Comparison of ENCODE assay signal across 8 mouse cellular contexts in genomic region chr17:53688321-53688720, GRCm38 (mm10). TPM values are rescaled to one million over a fixed set of nuclear protein-coding genes. Genes with fewer than 3 reads are reported as not detected.
DNase-seq lines count a peak whose midpoint lies in the region; ATAC-seq and TF ChIP-seq lines count a peak whose summit lies in the region.

No protein-coding gene starts in this region.

- DNase-seq in heart, embryonic 10.5 days (ENCODE audit: low spot score), result no peak
- no peak for DNase-seq in heart, postnatal 4 days
- no peak for DNase-seq in liver, embryonic 13.5 days
- no peak for DNase-seq in right cerebral cortex, postnatal 10 days (ENCODE audit: low spot score in 2 of 2)
- DNase-seq in cerebellum, adult 2 months, result no peak
- no peak for DNase-seq in retina, postnatal 1 day

- TF ChIP-seq POLR2A in cerebellum, adult 2 months (IDR thresholded peaks at IDR 0.05; ENCODE audit: borderline replicate concordance, insufficient read depth, low read length), result no peak

- no peak for ATAC-seq in forebrain, embryonic 13.5 days
- ATAC-seq in liver, embryonic 13.5 days (ENCODE audit: low read depth), result no peak

- 30% methylated on average over 1 of the region's 1 CpGs for WGBS in heart, embryonic 10.5 days
- 30% methylated on average over 1 of the region's 1 CpGs for WGBS in forebrain, embryonic 13.5 days
- 5% methylated on average over 1 of the region's 1 CpGs for WGBS in liver, embryonic 13.5 days (ENCODE audit: insufficient replicate concordance)
- WGBS in cerebellum, adult 2 months, result 13% methylated on average over 1 of the region's 1 CpGs

- peaks cover 56% of the 10 kb centered on the region for H3K79me2 ChIP-seq in C2C12 (ENCODE audit: control insufficient read depth, insufficient read depth)

- peaks cover 31% of the 10 kb centered on the region for H3K36me3 ChIP-seq in heart, embryonic 10.5 days
- H3K36me3 ChIP-seq in C2C12 (ENCODE audit: control insufficient read depth, insufficient read depth), result peaks cover 37% of the 10 kb centered on the region
- peaks cover 20% of the 10 kb centered on the region for H3K36me3 ChIP-seq in forebrain, embryonic 13.5 days (ENCODE audit: poor library complexity, severe bottlenecking)
- peaks cover 40% of the 10 kb centered on the region for H3K36me3 ChIP-seq in liver, embryonic 13.5 days

- TF ChIP-seq CTCF in C2C12 (IDR thresholded peaks at IDR 0.05; ENCODE audit: control insufficient read depth, insufficient read depth, insufficient read length), result no peak
- TF ChIP-seq CTCF in cerebellum, adult 2 months (IDR thresholded peaks at IDR 0.05; ENCODE audit: borderline replicate concordance, insufficient read depth, low read depth, low read length), result no peak

- peak overlapping the region; percentile 63 for H3K4me2 ChIP-seq in forebrain, embryonic 13.5 days
- peak overlapping the region; percentile 71 for H3K4me2 ChIP-seq in liver, embryonic 13.5 days

- H3K4me1 ChIP-seq in heart, embryonic 10.5 days, result peaks cover 5% of the 10 kb centered on the region; the same call in 1 of the 2 replicates
- peaks cover 21% of the 10 kb centered on the region for H3K4me1 ChIP-seq in forebrain, embryonic 13.5 days
- peaks cover 29% of the 10 kb centered on the region for H3K4me1 ChIP-seq in liver, embryonic 13.5 days (replicated peaks)
- no peaks in the 10 kb centered on the region for H3K4me1 ChIP-seq in cerebellum, adult 2 months (ENCODE audit: control insufficient read depth, insufficient read depth, low read length)

- peak overlapping the region; percentile 67 for H3K9ac ChIP-seq in forebrain, embryonic 13.5 days
- peak overlapping the region; percentile 82 for H3K9ac ChIP-seq in liver, embryonic 13.5 days

- peaks cover 44% of the 10 kb centered on the region for H3K79me3 ChIP-seq in C2C12 (ENCODE audit: low read depth)

- H3K27me3 ChIP-seq in heart, embryonic 10.5 days (ENCODE audit: insufficient read depth, poor library complexity, severe bottlenecking), result no peaks in the 10 kb centered on the region
- H3K27me3 ChIP-seq in C2C12 (ENCODE audit: control insufficient read depth, insufficient read depth, insufficient read length), result no peaks in the 10 kb centered on the region
- H3K27me3 ChIP-seq in forebrain, embryonic 13.5 days, result no peaks in the 10 kb centered on the region
- no peaks in the 10 kb centered on the region for H3K27me3 ChIP-seq in liver, embryonic 13.5 days
- H3K27me3 ChIP-seq in cerebellum, adult 2 months (ENCODE audit: control insufficient read depth, insufficient read depth, low read length), result no peaks in the 10 kb centered on the region

- H3K4me3 ChIP-seq in heart, embryonic 10.5 days, result peak overlapping the region; percentile 77
- H3K4me3 ChIP-seq in C2C12 (ENCODE audit: insufficient read depth, poor library complexity, severe bottlenecking), result peak overlapping the region; percentile 66
- H3K4me3 ChIP-seq in forebrain, embryonic 13.5 days, result peak overlapping the region; percentile 50
- H3K4me3 ChIP-seq in liver, embryonic 13.5 days (replicated peaks), result peak overlapping the region; percentile 73
- H3K4me3 ChIP-seq in cerebellum, adult 2 months (replicated peaks; ENCODE audit: insufficient read depth, low read depth, low read length), result no peak overlapping the region

- H3K9me3 ChIP-seq in heart, embryonic 10.5 days, result no peaks in the 10 kb centered on the region
- no peaks in the 10 kb centered on the region for H3K9me3 ChIP-seq in forebrain, embryonic 13.5 days (replicated peaks)
- no peaks in the 10 kb centered on the region for H3K9me3 ChIP-seq in liver, embryonic 13.5 days (replicated peaks)

- peak overlapping the region; percentile 48 for H3ac ChIP-seq in C2C12 (ENCODE audit: control insufficient read depth, insufficient read length, low read depth)

- peak overlapping the region; percentile 97 for H3K27ac ChIP-seq in heart, embryonic 10.5 days
- H3K27ac ChIP-seq in forebrain, embryonic 13.5 days, result no peak overlapping the region
- peak overlapping the region; percentile 85 for H3K27ac ChIP-seq in liver, embryonic 13.5 days
- H3K27ac ChIP-seq in cerebellum, adult 2 months (ENCODE audit: insufficient read depth, low read length), result no peak overlapping the region

TF ChIP-seq in C2C12, 6 proteins besides CTCF, POLR2A, EP300 and RAD21:
- TF ChIP-seq MYOD1 (IDR thresholded peaks at IDR 0.05; ENCODE audit: control insufficient read depth, insufficient read length, low read depth) (no peak), USF1 (IDR thresholded peaks at IDR 0.05; ENCODE audit: low read depth) (no peak), CEBPB (IDR thresholded peaks at IDR 0.05; ENCODE audit: low read depth) (no peak), MYOG (IDR thresholded peaks at IDR 0.05; ENCODE audit: control insufficient read depth, extremely low read depth, insufficient read length) (no peak), MAX (IDR thresholded peaks at IDR 0.05) (no peak), FOSL1 (IDR thresholded peaks at IDR 0.05; ENCODE audit: insufficient read depth, low read length, poor library complexity, severe bottlenecking) (no peak)

RNA-seq across cellular contexts. Expression of gene Sgo1, which starts 0.8 kb away (rescaled TPM):
- 28.7 and 33.7 TPM in 2 replicates for polyA plus RNA-seq in heart, embryonic 10.5 days (2016; fragmentation: Nextera tagmentation; extraction: Ambion mirVana)
- total RNA-seq in heart, postnatal 4 days (2021), result 1 to 10 TPM; 8.3 to 9.7 TPM
- 7.1 TPM for polyA plus RNA-seq in C2C12 (2012; fragmentation: generic; extraction: Trizol)
- 38.4 and 48.5 TPM in 2 replicates for polyA plus RNA-seq in forebrain, embryonic 13.5 days (2015; fragmentation: Nextera tagmentation; extraction: Ambion mirVana)
- polyA plus RNA-seq in liver, embryonic 13.5 days (2015; fragmentation: Nextera tagmentation; extraction: Ambion mirVana), result 39.3 and 51.1 TPM in 2 replicates
- polyA plus RNA-seq in cerebellum, adult 2 months (2012; rRNA removed), result 0.16 and 0.19 TPM in 2 replicates

Comparison
In these comparisons a context has a peak if more than half of its experiments do, and no peak if none do; other contexts are left out.
1. H3K27ac ChIP-seq: peak in heart, embryonic 10.5 days (single experiment) and liver, embryonic 13.5 days (single experiment); none in forebrain, embryonic 13.5 days (single experiment) and cerebellum, adult 2 months (single experiment).